Mouse (Mus musculus) thymus, postnatal 14 days (tissue): Measurements from ENCODE around the gene Slbp.
A peak's percentile ranks its signal among the peaks of the same experiment; 100 is the strongest.

ENCODE experiments used
- DNase-seq: peaks from one replicate; pipeline ENCODE4 v3.0.0; 2021

The Slbp gene

DNA sequence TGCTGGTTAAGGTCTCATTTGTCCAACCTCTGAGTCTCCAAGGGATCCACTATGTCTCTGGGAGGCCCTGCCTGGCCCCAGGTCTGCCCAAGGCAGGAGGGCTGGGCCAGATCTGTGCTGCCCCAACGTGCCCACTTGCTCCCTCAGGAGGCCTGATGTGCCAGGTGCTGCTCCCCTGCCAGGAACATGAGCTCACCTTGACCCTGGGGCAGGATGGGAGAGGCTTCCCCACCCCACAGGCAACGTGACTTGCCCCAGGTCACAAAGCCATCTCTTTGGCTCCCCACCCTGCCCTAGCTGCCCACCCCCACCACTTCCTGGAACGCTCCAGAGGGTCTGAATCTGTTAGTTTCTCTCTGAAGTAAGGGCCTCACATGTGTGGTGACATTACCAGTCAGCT lies 28.7 kb upstream of the Slbp start:
- DNase-seq, result no peak

DNA sequence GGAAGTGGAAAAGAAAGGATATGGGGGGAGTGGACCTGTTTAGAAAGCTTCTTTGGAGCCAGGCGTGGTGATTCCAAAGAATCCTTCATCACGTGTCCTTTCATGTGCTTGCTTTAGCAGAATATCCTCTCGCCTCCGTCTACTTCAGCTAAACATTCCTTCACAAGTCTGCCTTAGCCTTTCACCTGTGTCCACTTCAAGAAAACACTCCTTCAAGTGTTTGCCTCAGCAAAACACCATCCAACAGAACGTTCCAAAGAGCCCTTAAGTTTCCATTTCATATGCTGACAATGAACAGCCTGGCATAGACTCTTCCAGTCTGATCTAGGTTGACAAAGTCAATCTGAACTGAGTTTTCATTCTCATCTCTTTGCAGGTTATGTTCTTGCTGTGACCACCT lies 25.9 kb upstream of the Slbp start:
- no peak for DNase-seq

DNA sequence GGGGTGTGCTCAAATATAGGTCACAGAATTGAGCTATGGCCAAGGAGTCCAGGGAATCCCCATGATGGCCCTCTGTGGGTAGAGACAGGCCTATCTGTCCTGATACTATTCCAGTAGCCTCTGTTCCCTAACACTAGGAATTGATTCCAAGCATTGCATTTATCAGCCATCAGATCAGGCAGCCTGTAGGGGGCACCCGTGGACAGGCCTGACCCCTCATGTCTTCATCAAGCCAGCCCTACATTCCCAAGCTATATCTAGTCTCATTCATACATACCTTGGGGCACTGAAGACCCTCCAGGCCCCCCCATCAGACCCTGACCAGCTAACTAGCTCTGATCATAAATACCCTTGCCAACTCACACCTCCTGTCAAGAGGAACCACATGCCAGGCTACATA lies 23.6 kb upstream of the Slbp start:
- peak; percentile 53 for DNase-seq

DNA sequence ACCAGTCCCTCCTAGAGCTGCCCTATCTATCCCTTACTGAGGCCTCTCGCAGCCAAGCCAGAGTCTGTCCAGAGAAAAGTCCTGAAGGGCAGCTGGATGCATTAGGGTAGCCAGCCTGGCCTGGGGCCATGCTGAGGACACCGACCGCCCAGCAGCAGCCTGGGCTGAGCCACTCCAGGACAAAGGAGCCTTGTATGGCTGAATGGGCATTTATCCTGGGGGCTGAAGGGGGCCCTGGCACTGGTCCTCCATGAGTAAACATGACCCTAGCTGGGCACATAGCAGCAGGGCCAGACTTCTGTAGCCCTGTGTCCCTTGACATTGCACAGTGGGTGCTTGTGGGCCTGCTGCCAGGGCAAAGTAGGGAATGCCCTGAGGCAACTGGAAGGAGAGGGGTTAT lies 22.1 kb upstream of the Slbp start:
- DNase-seq, result no peak

- no peak for DNase-seq
Observed at GRCm38 (mm10) chr5:33671659-33672058, 19.3 kb upstream of the Slbp start.

- DNase-seq, result peak; percentile 63
Observed at GRCm38 (mm10) chr5:33668223-33668622, 15.8 kb upstream of the Slbp start.

DNA sequence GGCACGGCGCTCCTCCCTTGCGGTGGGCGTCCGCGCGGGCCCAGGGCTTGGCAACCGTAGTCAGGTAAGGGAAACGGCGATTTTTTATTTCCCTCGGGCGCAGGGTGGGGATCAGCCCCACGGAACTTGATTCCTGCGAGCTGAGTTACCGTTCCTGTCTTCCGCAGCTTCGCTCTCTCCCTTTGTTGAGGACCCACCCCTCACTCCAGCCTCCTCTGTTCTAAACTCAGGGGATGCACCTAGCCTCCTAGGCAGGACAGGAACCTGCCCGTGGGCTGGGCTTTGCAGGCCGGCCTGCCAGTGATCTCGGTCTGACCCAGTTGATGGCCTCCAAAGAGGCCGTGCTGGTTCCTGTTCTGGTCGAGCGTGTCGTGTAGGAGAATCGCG lies 6.3 kb upstream of the Slbp start:
- no peak for DNase-seq

DNA sequence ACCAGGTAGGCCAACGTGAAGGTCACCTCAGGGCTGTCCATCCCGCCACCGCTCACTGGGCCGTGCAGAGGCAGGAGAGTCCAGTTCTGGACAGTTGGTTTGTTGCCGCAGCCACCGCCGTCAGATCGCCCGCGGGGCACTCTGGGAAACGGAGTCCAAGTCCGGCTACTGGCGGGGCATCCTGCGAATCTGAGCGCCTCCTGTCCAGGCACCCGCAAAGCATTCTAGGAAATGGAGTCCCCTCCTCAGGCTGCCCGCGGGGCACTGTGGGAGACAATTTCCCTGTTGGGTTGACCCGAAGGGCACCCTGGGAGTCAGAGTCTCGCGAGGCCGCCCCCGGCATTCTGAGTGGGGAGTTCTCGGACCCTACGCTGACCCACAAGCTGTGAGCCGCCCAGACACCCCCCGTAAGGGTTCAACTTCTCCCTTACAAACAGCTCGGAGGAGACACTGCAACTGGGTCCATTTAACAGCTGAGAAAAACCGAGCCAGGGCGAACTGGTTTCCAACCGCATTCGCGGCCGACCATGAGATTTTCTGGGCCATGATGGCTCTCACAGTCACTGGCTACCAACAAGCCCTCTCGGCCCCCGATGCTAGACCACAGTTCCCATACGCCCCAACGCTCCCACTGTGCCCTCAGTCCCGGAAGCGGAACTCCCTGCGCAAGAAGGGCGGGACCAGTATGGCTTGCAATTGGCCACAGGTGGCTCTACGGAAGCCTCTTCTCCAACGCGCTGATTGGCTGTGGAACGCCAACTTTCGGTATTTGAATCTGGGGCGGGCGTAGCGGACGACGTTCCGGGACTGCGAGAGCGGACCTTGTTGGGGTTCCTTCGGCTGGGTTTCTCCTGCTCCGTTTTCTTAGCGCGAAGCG lies 5.7 kb upstream of the Slbp start, which contains the start of the genes Tacc3 and Tmem129:
Tacc3 (plus strand) TSS at position 342 of the 877 bp plus-strand sequence.
Tmem129 (minus strand) TSS at position 630 of the 877 bp plus-strand sequence.
- peak; percentile 96 for DNase-seq

DNA sequence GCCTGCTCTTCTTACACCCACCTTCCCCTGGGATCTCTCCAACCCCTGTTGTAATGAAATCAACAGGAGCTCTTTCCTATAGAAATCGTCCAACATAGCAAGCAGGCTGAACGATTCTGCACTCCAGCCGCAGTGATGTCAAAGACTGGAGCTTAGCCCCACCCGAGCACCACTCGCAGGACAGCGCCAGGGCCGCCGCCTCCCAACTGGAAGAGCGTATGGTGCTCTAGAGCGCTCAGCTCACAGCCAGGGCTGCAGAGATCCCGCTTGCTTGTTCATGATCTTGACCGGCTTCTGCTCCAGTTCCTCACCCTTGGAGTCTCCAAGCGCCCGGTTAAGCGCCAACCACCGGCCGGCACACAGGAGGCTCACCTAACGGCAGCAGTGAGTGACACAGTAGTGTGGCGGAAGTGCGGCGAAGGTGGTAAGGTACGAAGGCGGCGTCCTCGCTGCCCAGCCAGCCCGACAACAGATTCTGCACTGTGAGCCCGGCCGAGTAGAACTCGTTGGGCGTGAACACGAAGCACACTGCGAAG lies 4.9 kb upstream of the Slbp start:
- peak; percentile 82 for DNase-seq

- no peak for DNase-seq
Observed at GRCm38 (mm10) chr5:33656739-33657138, 4.4 kb upstream of the Slbp start.

- DNase-seq, result no peak
Observed at GRCm38 (mm10) chr5:33655251-33655840, 3.0 kb upstream of the Slbp start.

DNA sequence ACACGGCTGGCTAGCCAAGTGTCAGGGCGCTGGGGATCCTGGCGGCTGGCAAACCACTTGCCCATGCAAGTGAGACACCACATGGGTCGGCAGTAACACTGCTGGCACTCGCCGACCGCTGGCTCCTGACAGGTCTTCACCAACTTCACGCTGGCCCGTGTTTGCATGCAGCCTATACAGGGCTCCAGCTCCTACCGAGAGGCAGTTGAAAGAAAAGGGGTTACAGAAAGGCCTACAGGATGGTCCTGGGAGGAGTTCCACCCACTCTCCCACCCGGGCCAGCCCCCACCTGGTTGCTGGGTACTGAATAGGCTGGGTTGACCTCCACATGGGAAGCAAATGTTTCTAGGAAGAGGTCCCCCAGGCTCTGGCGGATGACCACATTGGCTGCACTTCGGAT lies 2.0 kb upstream of the Slbp start:
- no peak for DNase-seq

- DNase-seq, result no peak
Observed at GRCm38 (mm10) chr5:33652783-33653173, 404 bp upstream of the Slbp start.

DNA sequence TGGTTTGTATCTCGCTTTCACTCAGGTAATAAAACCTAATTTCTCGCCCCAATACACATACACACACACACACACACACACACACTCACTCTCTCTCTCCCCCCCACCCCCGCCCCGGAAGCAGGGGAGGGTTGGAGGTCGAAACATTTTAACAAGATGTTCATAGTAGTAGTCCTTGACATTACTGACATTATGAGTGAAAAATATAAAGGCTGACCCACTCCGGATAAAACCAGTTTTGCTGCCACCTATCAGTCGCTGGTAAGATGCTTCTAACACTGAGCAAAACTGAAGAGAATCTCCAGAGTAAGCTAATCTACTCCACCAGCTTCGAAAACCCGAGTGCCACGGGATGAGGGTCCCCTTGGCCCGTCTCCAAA lies 843 bp downstream of the Slbp start:
- peak; percentile 42 for DNase-seq

DNA sequence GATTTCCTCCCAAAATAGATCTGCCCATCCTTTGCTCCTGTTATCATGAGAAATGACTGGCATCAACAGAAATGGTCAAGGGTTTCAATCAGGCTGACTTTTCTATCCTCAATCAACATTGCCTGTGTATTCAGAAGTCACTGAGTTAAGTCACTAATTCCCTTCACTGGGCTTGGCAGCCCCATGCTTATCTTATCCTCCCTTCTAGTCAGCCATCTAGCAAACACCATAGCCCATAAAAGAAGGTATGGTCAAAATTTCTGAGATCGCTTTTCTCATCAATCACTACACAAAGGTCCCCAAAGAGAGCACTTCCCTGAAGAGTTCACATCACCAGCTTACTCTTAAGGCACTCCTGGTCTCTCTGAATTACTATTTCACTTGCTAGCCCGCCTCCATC lies 1.4 kb downstream of the Slbp start:
- DNase-seq, result no peak

- peak; percentile 62 for DNase-seq
Observed at GRCm38 (mm10) chr5:33640652-33641051, 11.7 kb downstream of the Slbp start.

- no peak for DNase-seq
Observed at GRCm38 (mm10) chr5:33638826-33639225, 13.5 kb downstream of the Slbp start.

GRCm38 (mm10) chr5:33637606-33638350 lies 14.6 kb downstream of the Slbp start:
- DNase-seq, result no peak

DNA sequence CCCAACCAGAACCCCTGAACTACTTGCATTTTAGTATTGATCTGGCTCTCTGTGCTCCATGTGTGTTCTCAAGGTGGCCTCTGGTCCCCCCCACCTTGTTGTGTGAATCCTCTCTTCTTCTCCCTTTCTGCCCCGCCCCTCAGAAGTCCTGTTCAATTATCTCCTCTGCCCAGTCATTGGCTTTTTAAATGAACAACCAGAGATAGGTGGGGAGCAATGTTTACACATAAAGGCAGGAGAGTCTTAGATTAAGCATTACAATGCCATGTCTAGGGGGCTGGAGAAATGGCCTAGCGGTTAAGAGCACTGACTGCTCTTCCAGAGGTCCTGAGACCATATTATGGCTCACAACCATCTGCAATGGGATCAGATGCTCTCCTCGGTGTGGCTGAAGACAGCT lies 17.0 kb downstream of the Slbp start:
- DNase-seq, result no peak

GRCm38 (mm10) chr5:33632526-33632925 lies 19.8 kb downstream of the Slbp start:
- no peak for DNase-seq

- peak; percentile 14 for DNase-seq
Observed at GRCm38 (mm10) chr5:33630615-33631014, 21.8 kb downstream of the Slbp start.

- DNase-seq, result peak; percentile 60
Observed at GRCm38 (mm10) chr5:33630061-33630460, 22.3 kb downstream of the Slbp start.

DNA sequence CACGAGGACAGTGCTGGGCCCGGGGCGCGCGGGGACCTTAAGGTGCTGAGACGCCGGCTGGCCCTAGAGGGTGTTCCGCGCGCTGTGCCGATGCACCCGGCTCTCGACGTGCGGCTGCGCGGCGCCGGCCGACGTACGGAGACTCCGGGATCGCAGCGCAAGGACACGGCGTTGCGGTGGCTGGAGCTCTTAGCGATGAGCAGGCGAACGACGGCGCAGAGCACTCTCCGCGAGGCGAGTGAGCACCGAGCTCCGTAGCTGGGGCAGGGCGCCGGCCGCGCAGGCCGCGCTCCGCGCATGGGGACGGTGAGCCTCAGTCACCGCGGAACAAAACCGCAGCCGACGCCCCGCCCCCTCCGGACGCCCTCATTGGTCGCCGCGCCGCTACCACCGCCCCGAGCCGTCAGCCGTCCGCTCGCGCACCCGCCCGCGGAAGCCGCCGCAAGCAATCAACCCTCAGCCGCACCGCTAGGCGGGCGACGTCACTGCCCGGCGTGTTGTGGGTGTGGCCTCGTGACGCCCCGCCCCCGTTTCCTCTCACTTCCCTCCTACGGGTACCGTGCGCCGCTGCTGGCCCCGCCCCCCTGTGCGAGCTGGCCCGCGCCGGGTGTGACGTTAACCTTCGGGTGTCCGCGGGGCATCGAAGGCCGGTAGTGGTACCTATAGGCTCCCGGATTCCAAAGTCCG lies 22.9 kb downstream of the Slbp start, which contains the start of the genes Fam53a and Gm9903:
Fam53a (minus strand) TSS at position 335 of the 687 bp plus-strand sequence.
Gm9903 (plus strand) TSS at position 625 of the 687 bp plus-strand sequence.
- DNase-seq, result peak; percentile 100
